13 mouse cellular contexts compared by ENCODE assay signal in the genomic region with DNA sequence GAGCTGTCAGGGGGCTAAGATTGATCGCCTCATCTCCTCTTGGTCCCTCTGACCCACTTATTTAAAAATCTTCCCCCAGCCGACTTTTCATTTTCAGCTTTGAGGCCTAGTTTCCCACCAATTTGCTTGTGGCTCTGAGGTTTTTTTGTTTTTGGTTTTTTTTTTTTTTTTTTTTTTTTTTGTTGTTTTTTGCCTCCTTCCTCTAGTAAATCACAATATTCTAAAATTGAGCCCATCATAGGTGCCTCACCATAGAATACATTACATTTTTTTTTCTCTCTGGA. TPM values are rescaled to one million over a fixed set of nuclear protein-coding genes. Genes with fewer than 3 reads are reported as not detected.
DNase-seq lines count a peak whose midpoint lies in the region; ATAC-seq and TF ChIP-seq lines count a peak whose summit lies in the region.
"Had no signal": no experiment of that assay in that cellular context is flagged by ENCODE, and none has a peak within 500 bp of the region (broad histone marks: within the 10 kb centered on the region; RNA-seq: fewer than 3 reads in every experiment).

A gene (plus strand): TSS at position 185 of the 284 bp plus-strand sequence.

- H3K4me3 ChIP-seq in heart, embryonic 10.5 days: peak within 1 kb of the TSS; percentile 78
- H3K4me3 ChIP-seq in lung, postnatal 0 days (ENCODE audit: low read depth, low read length): 0 out of 2 replicates have a peak within 1 kb of the TSS, but pooled peaks have one; percentile 58
- H3K4me3 ChIP-seq in hindbrain, postnatal 0 days (ENCODE audit: low read length): peak within 1 kb of the TSS; percentile 50; the same call in 1 of the 2 replicates
- H3K4me3 ChIP-seq in stomach, postnatal 0 days (ENCODE audit: low read depth, low read length): peak within 1 kb of the TSS; percentile 63; the same call in 1 of the 2 replicates
- H3K4me3 ChIP-seq: forebrain, embryonic 13.5 days had no signal

- peak within 1 kb of the TSS; percentile 63; the same call in 1 of the 2 replicates for H3K4me2 ChIP-seq in lung, postnatal 0 days (replicated peaks; ENCODE audit: low read depth, low read length)
- peak within 1 kb of the TSS; percentile 59 for H3K4me2 ChIP-seq in hindbrain, postnatal 0 days (ENCODE audit: low read depth, low read length)
- peak within 1 kb of the TSS; percentile 72 for H3K4me2 ChIP-seq in stomach, postnatal 0 days (replicated peaks; ENCODE audit: low read depth)
- H3K4me2 ChIP-seq: forebrain, embryonic 13.5 days had no signal

- H3K9me3 ChIP-seq in heart, embryonic 10.5 days: no peaks in the 10 kb centered on the region
- no peaks in the 10 kb centered on the region for H3K9me3 ChIP-seq in lung, postnatal 0 days (ENCODE audit: low read length)
- no peaks in the 10 kb centered on the region for H3K9me3 ChIP-seq in hindbrain, postnatal 0 days (ENCODE audit: low read length)
- H3K9me3 ChIP-seq in stomach, postnatal 0 days (ENCODE audit: control insufficient read depth, low read length): no peaks in the 10 kb centered on the region
- H3K9me3 ChIP-seq: forebrain, embryonic 13.5 days; liver, embryonic 13.5 days had no signal

- no peak for DNase-seq in heart, embryonic 10.5 days (ENCODE audit: low spot score)
- no peak for DNase-seq in heart, postnatal 14 days
- no peak for DNase-seq in lung, postnatal 0 days (ENCODE audit: low spot score)
- no peak for DNase-seq in lung, postnatal 4 days
- no peak for DNase-seq in hindbrain, postnatal 0 days (ENCODE audit: low spot score)
- DNase-seq in stomach, postnatal 0 days (ENCODE audit: low spot score): no peak
- DNase-seq in Muller cell, postnatal 12 days (ENCODE audit: inconsistent ontology term): no peak
- DNase-seq: B cell, adult 2 months; cerebellum, postnatal 36 days; liver, embryonic 13.5 days had no signal

- TF ChIP-seq EP300 in lung, postnatal 0 days (IDR thresholded peaks at IDR 0.05): no peak
- TF ChIP-seq EP300 in stomach, postnatal 0 days (optimal IDR thresholded peaks at IDR 0.05): no peak

- 5% methylated on average over 2 of the region's 2 CpGs for WGBS in heart, embryonic 10.5 days
- 37% methylated on average over 2 of the region's 2 CpGs for WGBS in lung, postnatal 0 days
- 9% methylated on average over 2 of the region's 2 CpGs for WGBS in hindbrain, postnatal 0 days
- WGBS in stomach, postnatal 0 days: 32% methylated on average over 2 of the region's 2 CpGs

- H3K4me1 ChIP-seq in heart, embryonic 10.5 days: peaks cover 70% of the 10 kb centered on the region
- peaks cover 6% of the 10 kb centered on the region; the same call in 1 of the 2 replicates for H3K4me1 ChIP-seq in lung, postnatal 0 days (ENCODE audit: insufficient read depth, low read depth, low read length)
- no peaks in the 10 kb centered on the region for H3K4me1 ChIP-seq in hindbrain, postnatal 0 days (ENCODE audit: insufficient read depth, low read length)
- H3K4me1 ChIP-seq in stomach, postnatal 0 days (replicated peaks; ENCODE audit: control insufficient read depth, insufficient read depth): no peaks in the 10 kb centered on the region

- peak within 1 kb of the TSS; percentile 95 for H3K27ac ChIP-seq in heart, embryonic 10.5 days
- H3K27ac ChIP-seq in lung, postnatal 0 days (ENCODE audit: low read length): peak within 1 kb of the TSS; percentile 79
- H3K27ac ChIP-seq in hindbrain, postnatal 0 days: peak within 1 kb of the TSS; percentile 91
- H3K27ac ChIP-seq in stomach, postnatal 0 days (replicated peaks): peak within 1 kb of the TSS; percentile 95
- H3K27ac ChIP-seq: forebrain, embryonic 13.5 days; liver, embryonic 13.5 days had no signal

- peaks cover 93% of the 10 kb centered on the region for H3K27me3 ChIP-seq in heart, embryonic 10.5 days (ENCODE audit: insufficient read depth, poor library complexity, severe bottlenecking)
- peaks cover 12% of the 10 kb centered on the region; the same call in 1 of the 2 replicates for H3K27me3 ChIP-seq in lung, postnatal 0 days (replicated peaks; ENCODE audit: insufficient read depth, low read length)
- peaks cover 65% of the 10 kb centered on the region for H3K27me3 ChIP-seq in hindbrain, postnatal 0 days (ENCODE audit: insufficient read depth, low read length)
- H3K27me3 ChIP-seq in stomach, postnatal 0 days (ENCODE audit: control insufficient read depth, insufficient read depth, low read length): no peaks in the 10 kb centered on the region; the same call in 1 of the 2 replicates

- H3K36me3 ChIP-seq in heart, embryonic 10.5 days: no peaks in the 10 kb centered on the region
- H3K36me3 ChIP-seq in lung, postnatal 0 days (ENCODE audit: insufficient read depth, low read length): no peaks in the 10 kb centered on the region
- H3K36me3 ChIP-seq in hindbrain, postnatal 0 days (ENCODE audit: insufficient read depth, low read length): no peaks in the 10 kb centered on the region
- no peaks in the 10 kb centered on the region; the same call in 1 of the 2 replicates for H3K36me3 ChIP-seq in stomach, postnatal 0 days (ENCODE audit: control insufficient read depth, insufficient read depth, low read length)
- H3K36me3 ChIP-seq: liver, embryonic 13.5 days had no signal

- ATAC-seq in lung, postnatal 0 days: no peak
- no peak for ATAC-seq in hindbrain, postnatal 0 days
- ATAC-seq in stomach, postnatal 0 days (ENCODE audit: low FRiP score, low TSS enrichment): no peak
- ATAC-seq in CD4-positive, CD25-positive, alpha-beta regulatory T cell, adult 4 months: no peak
- ATAC-seq: forebrain, embryonic 13.5 days; midbrain, embryonic 16.5 days had no signal

- TF ChIP-seq CTCF in lung, postnatal 0 days (IDR thresholded peaks at IDR 0.05): no peak
- no peak for TF ChIP-seq CTCF in hindbrain, postnatal 0 days (IDR thresholded peaks at IDR 0.05; ENCODE audit: low read depth)
- no peak for TF ChIP-seq CTCF in stomach, postnatal 0 days (IDR thresholded peaks at IDR 0.05; ENCODE audit: low read depth)

- H3K9ac ChIP-seq in lung, postnatal 0 days (replicated peaks; ENCODE audit: low read depth): no peak within 1 kb of the TSS
- peak within 1 kb of the TSS; percentile 30 for H3K9ac ChIP-seq in hindbrain, postnatal 0 days (replicated peaks; ENCODE audit: low read length)
- H3K9ac ChIP-seq in stomach, postnatal 0 days (ENCODE audit: low read length): peak within 1 kb of the TSS; percentile 41; the same call in 1 of the 2 replicates
- H3K9ac ChIP-seq: forebrain, embryonic 13.5 days had no signal

- intact Hi-C loops in heart, postnatal 14 days (cut with DNase I): loop anchor here (5.0 kb wide), 1 partner anchor 33 kb away; a partner anchor contains a TSS

RNA-seq across cellular contexts. Expression of the gene that starts here (rescaled TPM):
- polyA plus RNA-seq in heart, embryonic 10.5 days (2016; fragmentation: Nextera tagmentation; extraction: Ambion mirVana): 5.7 and 27.6 TPM in 2 replicates
- total RNA-seq in heart, postnatal 14 days (2021): 1 to 10 TPM in 1 of 2 experiments, under 1 TPM in 1; 0.78 to 1.3 TPM
- polyA plus RNA-seq in lung, postnatal 0 days (2015; fragmentation: Nextera tagmentation; extraction: Ambion mirVana): 16.5 and 16.9 TPM in 2 replicates
- 35.4 and 36.4 TPM in 2 replicates for total RNA-seq in hindbrain, postnatal 0 days (2014; rRNA removed)
- 11.6 and 13.1 TPM in 2 replicates for polyA plus RNA-seq in hindbrain, postnatal 0 days (2015; fragmentation: Nextera tagmentation; extraction: Ambion mirVana)
- polyA plus RNA-seq in stomach, postnatal 0 days (2015; fragmentation: Nextera tagmentation; extraction: Ambion mirVana): 12.2 and 13.4 TPM in 2 replicates
- under 1 TPM in 1 of 2 experiments, not detected in 1; 0.09 TPM for polyA plus RNA-seq in CD4-positive, CD25-positive, alpha-beta regulatory T cell, adult 4 months (2017; shearing (Covaris generic))
- polyA plus RNA-seq: forebrain, embryonic 13.5 days had no signal

Comparison
In these comparisons a context has a peak if more than half of its experiments do, and no peak if none do; other contexts are left out.
1. RNA of the gene that starts here (total RNA-seq): 35.4 to 36.4 TPM in hindbrain, postnatal 0 days; 0.78 to 1.3 TPM in heart, postnatal 14 days; every median in the first group is over 10 times any median in the second.
2. Peak in every context shown above with its lines, with median percentiles within 50 percentile points of each other: H3K27ac ChIP-seq, H3K4me3 ChIP-seq and H3K4me2 ChIP-seq.